Mouse (Mus musculus) kidney, postnatal 0 days (tissue): ENCODE data around the gene Ak3. TPM values are rescaled to one million over a fixed set of nuclear protein-coding genes. Genes with fewer than 3 reads are reported as not detected.
A peak's percentile ranks its signal among the peaks of the same experiment; 100 is the strongest.

Source experiments
- ATAC-seq: fragments of 200-750 bp; cut with Nextera tagmentation; replicated peaks from 2 replicates; pipeline ENCODE4 v1.8.0; 2017; ENCODE audit warnings: low read depth, moderate number of reproducible peaks, moderate TSS enrichment, moderate library complexity; ENCODE audit not compliant: low FRiP score
- DNase-seq: peaks from one replicate; pipeline ENCODE4 v3.0.0-alpha.2; 2016; ENCODE audit warnings: low spot score
- H3K27ac ChIP-seq: fragments of 300-500 bp; sonication (generic); 2 replicates; pipeline ENCODE4 v1.5.1; 2014; ENCODE audit warnings: mild to moderate bottlenecking
- H3K27me3 ChIP-seq: fragments of 300-500 bp; sonication (generic); 2 replicates; pipeline ENCODE4 v1.6.1; 2014; ENCODE audit warnings: low read length, mixed read lengths; ENCODE audit not compliant: insufficient read depth
- H3K36me3 ChIP-seq: fragments of 300-500 bp; sonication (generic); 2 replicates; pipeline ENCODE4 v1.6.1; 2014; ENCODE audit warnings: low read length, mixed read lengths; ENCODE audit not compliant: insufficient read depth
- H3K4me1 ChIP-seq: fragments of 300-500 bp; sonication (generic); replicated peaks from 2 replicates; pipeline ENCODE4 v1.6.1; 2014; ENCODE audit warnings: antibody characterized with exemption, low read length, mixed read lengths; ENCODE audit not compliant: insufficient read depth
- H3K4me2 ChIP-seq: fragments of 300-500 bp; sonication (generic); 2 replicates; pipeline ENCODE4 v1.6.1; 2014; ENCODE audit warnings: mild to moderate bottlenecking, low read length, moderate library complexity, mixed read lengths
- H3K4me3 ChIP-seq: fragments of 300-500 bp; sonication (generic); replicated peaks from 2 replicates; pipeline ENCODE4 v1.5.1; 2014; ENCODE audit warnings: low read depth, low read length
- H3K9ac ChIP-seq: fragments of 300-500 bp; sonication (generic); 2 replicates; pipeline ENCODE4 v1.6.1; 2014; ENCODE audit warnings: low read depth, low read length
- H3K9me3 ChIP-seq: fragments of 300-500 bp; sonication (generic); replicated peaks from 2 replicates; pipeline ENCODE4 v1.6.1; 2016; ENCODE audit warnings: low read length, inconsistent platforms, mixed read lengths
- CTCF ChIP-seq: IDR thresholded peaks from 2 replicates; pipeline ENCODE4 v1.5.1; 2016; ENCODE audit warnings: antibody characterized with exemption, low read depth, mild to moderate bottlenecking, moderate library complexity
- WGBS: fragments of 180-500 bp; shearing (Covaris S2); extraction: QIAGEN DNeasy Blood & Tissue Kit; methylation state at CpG from one replicate; pipeline ENCODE4 v1.1.7; 2014; 5-methylcytosine and 5-hydroxymethylcytosine counted together
- polyA plus RNA-seq: library from polyadenylated mRNA; unstranded; fragments of >200 nt; fragmentation: Nextera tagmentation; extraction: Ambion mirVana; gene quantifications from 2 replicates; pipeline ENCODE4 v1.2.1, GENCODE M21; 2015

Gene Ak3
- 105 and 115 TPM in 2 replicates for polyA plus RNA-seq

- H3K27ac ChIP-seq: peak within 1 kb of the TSS; percentile 96
- peaks cover 3% of the 10 kb centered on the region; the same call in 1 of the 2 replicates for H3K4me1 ChIP-seq
- H3K36me3 ChIP-seq: no peaks in the 10 kb centered on the region
- peak; percentile 42; the same call in 1 of the 2 replicates for TF ChIP-seq CTCF
- H3K9me3 ChIP-seq: no peaks in the 10 kb centered on the region
- ATAC-seq (peak; percentile 86), DNase-seq (peak; percentile 79)
- WGBS: under 1% methylated on average over 52 of the region's 68 CpGs
- peak within 1 kb of the TSS; percentile 95 for H3K4me3 ChIP-seq
- H3K9ac ChIP-seq: peak within 1 kb of the TSS; percentile 96
- peak within 1 kb of the TSS; percentile 86 for H3K4me2 ChIP-seq
- no peaks in the 10 kb centered on the region for H3K27me3 ChIP-seq
Observed at GRCm38 (mm10) chr19:29047334-29048170, at the start of gene Ak3. Ak3 (minus strand) TSS chr19:29047961.

- ATAC-seq: no peak
- H3K4me1 ChIP-seq: no peaks in the 10 kb centered on the region
- no peak for TF ChIP-seq CTCF
- H3K36me3 ChIP-seq: no peaks in the 10 kb centered on the region
- no peak overlapping the region for H3K9ac ChIP-seq
- no peak overlapping the region for H3K27ac ChIP-seq
- no peak overlapping the region for H3K4me3 ChIP-seq
- no peak for DNase-seq
- H3K4me2 ChIP-seq: no peak overlapping the region
- no peaks in the 10 kb centered on the region for H3K9me3 ChIP-seq
- H3K27me3 ChIP-seq: no peaks in the 10 kb centered on the region
Observed at GRCm38 (mm10) chr19:29092194-29092593, 44.4 kb upstream of the Ak3 start.

- Histone ChIP-seq H3K36me3 (no peaks in the 10 kb centered on the region), H3K4me1 (no peaks in the 10 kb centered on the region), H3K9me3 (no peaks in the 10 kb centered on the region), H3K27me3 (no peaks in the 10 kb centered on the region), H3K9ac (no peak overlapping the region), H3K4me2 (no peak overlapping the region), H3K4me3 (no peak overlapping the region), H3K27ac (no peak overlapping the region)
- WGBS: 68% methylated on average over 6 of the region's 6 CpGs
- ATAC-seq: no peak
- no peak for TF ChIP-seq CTCF
- DNase-seq: no peak
Observed at GRCm38 (mm10) chr19:29088628-29089027, 40.9 kb upstream of the Ak3 start.

GRCm38 (mm10) chr19:29074802-29075201, 27.0 kb upstream of the Ak3 start:
- Histone ChIP-seq H3K4me2 (no peak overlapping the region), H3K27me3 (no peaks in the 10 kb centered on the region), H3K4me3 (no peak overlapping the region), H3K36me3 (no peaks in the 10 kb centered on the region), H3K9ac (no peak overlapping the region), H3K4me1 (no peaks in the 10 kb centered on the region), H3K27ac (no peak overlapping the region), H3K9me3 (no peaks in the 10 kb centered on the region)
- TF ChIP-seq CTCF: no peak
- DNase-seq (no peak), ATAC-seq (no peak)
- WGBS: 48% methylated on average over 6 of the region's 6 CpGs

- Histone ChIP-seq H3K4me2 (no peak overlapping the region), H3K36me3 (no peaks in the 10 kb centered on the region), H3K9ac (no peak overlapping the region), H3K27ac (no peak overlapping the region), H3K4me3 (no peak overlapping the region), H3K9me3 (no peaks in the 10 kb centered on the region), H3K27me3 (no peaks in the 10 kb centered on the region), H3K4me1 (peaks cover 7% of the 10 kb centered on the region; the same call in 1 of the 2 replicates)
- DNase-seq: peak; percentile 32
- TF ChIP-seq CTCF: no peak
- WGBS: 49% methylated on average over 5 of the region's 5 CpGs
- ATAC-seq: no peak
Observed at GRCm38 (mm10) chr19:29069195-29069594, 21.4 kb upstream of the Ak3 start.

GRCm38 (mm10) chr19:29066981-29067471, 19.3 kb upstream of the Ak3 start:
- Histone ChIP-seq H3K4me3 (0 out of 2 replicates have a peak overlapping the region, but pooled peaks have one; percentile 5), H3K4me1 (peaks cover 7% of the 10 kb centered on the region; the same call in 1 of the 2 replicates), H3K36me3 (no peaks in the 10 kb centered on the region), H3K9me3 (no peaks in the 10 kb centered on the region), H3K27me3 (no peaks in the 10 kb centered on the region), H3K27ac (peak overlapping the region; percentile 57; the same call in 1 of the 2 replicates), H3K9ac (0 out of 2 replicates have a peak overlapping the region, but pooled peaks have one; percentile 18), H3K4me2 (peak overlapping the region; percentile 43)
- no peak for TF ChIP-seq CTCF
- peak; percentile 78; the same call in 1 of the 2 replicates for ATAC-seq
- peak; percentile 81 for DNase-seq
- 18% methylated on average over 11 of the region's 11 CpGs for WGBS
